Mouse (Mus musculus): ENCODE data around the gene Skap1. TPM values are rescaled to one million over a fixed set of nuclear protein-coding genes. Genes with fewer than 3 reads are reported as not detected.

The Skap1 gene
- polyA plus RNA-seq, 1 experiment from 2014 or later = 1.8 TPM

- no peak for DNase-seq (ENCODE audit: low spot score)
- peak overlapping the region; percentile 5 for H3K9ac ChIP-seq (ENCODE audit: low read length)
- ATAC-seq (ENCODE audit: insufficient read depth, low FRiP score, low TSS enrichment) = no peak
- peaks cover 30% of the 10 kb centered on the region for H3K4me1 ChIP-seq (ENCODE audit: control insufficient read depth, insufficient read depth, low read length)
- peak overlapping the region; percentile 79 for H3K27ac ChIP-seq (ENCODE audit: low read depth, low read length)
- H3K36me3 ChIP-seq (ENCODE audit: control insufficient read depth, insufficient read depth, low read length) = no peaks in the 10 kb centered on the region
- peak overlapping the region; percentile 38 for H3K4me2 ChIP-seq (ENCODE audit: low read depth)
- H3K27me3 ChIP-seq (ENCODE audit: control insufficient read depth, insufficient read depth, low read length) = no peaks in the 10 kb centered on the region
- no peaks in the 10 kb centered on the region for H3K9me3 ChIP-seq (ENCODE audit: control insufficient read depth, low read length)
- WGBS = 67% methylated on average over 16 of the region's 16 CpGs
- no peak overlapping the region for H3K4me3 ChIP-seq (ENCODE audit: low read depth, low read length)
These were observed 154.5 kb downstream of the Skap1 start for GRCm38 (mm10) chr11:96618789-96619445.

GRCm38 (mm10) chr11:96619576-96619975 lies 155.2 kb downstream of the Skap1 start:
- Histone ChIP-seq H3K4me1 (ENCODE audit: control insufficient read depth, insufficient read depth, low read length) (peaks cover 30% of the 10 kb centered on the region), H3K4me3 (ENCODE audit: low read depth, low read length) (no peak overlapping the region), H3K4me2 (ENCODE audit: low read depth) (peak overlapping the region; percentile 38), H3K27me3 (ENCODE audit: control insufficient read depth, insufficient read depth, low read length) (no peaks in the 10 kb centered on the region), H3K27ac (ENCODE audit: low read depth, low read length) (peak overlapping the region; percentile 79), H3K9ac (ENCODE audit: low read length) (peak overlapping the region; percentile 8; the same call in 1 of the 2 replicates), H3K36me3 (ENCODE audit: control insufficient read depth, insufficient read depth, low read length) (no peaks in the 10 kb centered on the region), H3K9me3 (ENCODE audit: control insufficient read depth, low read length) (no peaks in the 10 kb centered on the region)
- DNase-seq (ENCODE audit: low spot score) (peak; percentile 40), ATAC-seq (ENCODE audit: insufficient read depth, low FRiP score, low TSS enrichment) (0 out of 2 replicates have a peak, but pooled peaks have one; percentile 8)
- 10% methylated on average over 5 of the region's 5 CpGs for WGBS

DNA sequence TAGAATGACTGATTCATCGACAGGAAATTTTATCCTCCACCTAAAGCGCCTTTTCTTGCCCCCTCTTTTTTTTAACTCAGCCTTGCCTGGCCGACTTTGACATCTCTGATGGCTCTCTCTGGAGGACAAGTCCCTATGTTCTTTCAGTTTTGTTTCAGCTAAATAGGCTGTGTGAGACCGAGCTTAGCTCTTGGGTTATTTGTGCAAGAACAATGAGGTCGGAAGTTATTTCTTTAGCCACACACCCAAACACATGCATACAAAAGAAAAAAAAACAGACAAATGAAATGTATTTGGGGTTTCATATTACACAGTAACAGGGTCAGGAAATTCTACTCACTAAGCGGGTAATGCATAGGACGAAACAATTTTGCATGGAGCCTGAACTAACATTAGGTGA lies 155.6 kb downstream of the Skap1 start:
- H3K4me2 ChIP-seq (ENCODE audit: low read depth) = peak overlapping the region; percentile 38
- 25% methylated on average over 7 of the region's 7 CpGs for WGBS
- ATAC-seq (ENCODE audit: insufficient read depth, low FRiP score, low TSS enrichment) (no peak), DNase-seq (ENCODE audit: low spot score) (no peak)
- H3K27ac ChIP-seq (ENCODE audit: low read depth, low read length) = peak overlapping the region; percentile 79
- peaks cover 30% of the 10 kb centered on the region for H3K4me1 ChIP-seq (ENCODE audit: control insufficient read depth, insufficient read depth, low read length)
- no peaks in the 10 kb centered on the region for H3K9me3 ChIP-seq (ENCODE audit: control insufficient read depth, low read length)
- peak overlapping the region; percentile 8; the same call in 1 of the 2 replicates for H3K9ac ChIP-seq (ENCODE audit: low read length)
- no peaks in the 10 kb centered on the region for H3K36me3 ChIP-seq (ENCODE audit: control insufficient read depth, insufficient read depth, low read length)
- no peaks in the 10 kb centered on the region for H3K27me3 ChIP-seq (ENCODE audit: control insufficient read depth, insufficient read depth, low read length)
- no peak overlapping the region for H3K4me3 ChIP-seq (ENCODE audit: low read depth, low read length)

GRCm38 (mm10) chr11:96620660-96621059 lies 156.3 kb downstream of the Skap1 start:
- Histone ChIP-seq H3K4me2 (ENCODE audit: low read depth) (peak overlapping the region; percentile 38), H3K4me3 (ENCODE audit: low read depth, low read length) (peak overlapping the region; percentile 5; the same call in 1 of the 2 replicates), H3K27me3 (ENCODE audit: control insufficient read depth, insufficient read depth, low read length) (no peaks in the 10 kb centered on the region), H3K9me3 (ENCODE audit: control insufficient read depth, low read length) (no peaks in the 10 kb centered on the region), H3K4me1 (ENCODE audit: control insufficient read depth, insufficient read depth, low read length) (peaks cover 30% of the 10 kb centered on the region), H3K27ac (ENCODE audit: low read depth, low read length) (peak overlapping the region; percentile 79), H3K9ac (ENCODE audit: low read length) (peak overlapping the region; percentile 47), H3K36me3 (ENCODE audit: control insufficient read depth, insufficient read depth, low read length) (no peaks in the 10 kb centered on the region)
- 28% methylated on average over 11 of the region's 11 CpGs for WGBS
- DNase-seq (ENCODE audit: low spot score) (peak; percentile 65), ATAC-seq (ENCODE audit: insufficient read depth, low FRiP score, low TSS enrichment) (peak; percentile 54)

GRCm38 (mm10) chr11:96621167-96621566 lies 156.8 kb downstream of the Skap1 start:
- Histone ChIP-seq H3K4me3 (ENCODE audit: low read depth, low read length) (peak overlapping the region; percentile 5; the same call in 1 of the 2 replicates), H3K9ac (ENCODE audit: low read length) (peak overlapping the region; percentile 47), H3K27ac (ENCODE audit: low read depth, low read length) (peak overlapping the region; percentile 79), H3K4me1 (ENCODE audit: control insufficient read depth, insufficient read depth, low read length) (peaks cover 34% of the 10 kb centered on the region), H3K9me3 (ENCODE audit: control insufficient read depth, low read length) (no peaks in the 10 kb centered on the region), H3K4me2 (ENCODE audit: low read depth) (peak overlapping the region; percentile 38), H3K27me3 (ENCODE audit: control insufficient read depth, insufficient read depth, low read length) (no peaks in the 10 kb centered on the region), H3K36me3 (ENCODE audit: control insufficient read depth, insufficient read depth, low read length) (no peaks in the 10 kb centered on the region)
- 16% methylated on average over 4 of the region's 4 CpGs for WGBS
- peak; percentile 84 for DNase-seq (ENCODE audit: low spot score)
- no peak for ATAC-seq (ENCODE audit: insufficient read depth, low FRiP score, low TSS enrichment)

- Histone ChIP-seq H3K36me3 (ENCODE audit: control insufficient read depth, insufficient read depth, low read length) (no peaks in the 10 kb centered on the region), H3K9me3 (ENCODE audit: control insufficient read depth, low read length) (no peaks in the 10 kb centered on the region), H3K27me3 (ENCODE audit: control insufficient read depth, insufficient read depth, low read length) (no peaks in the 10 kb centered on the region), H3K4me3 (ENCODE audit: low read depth, low read length) (no peak overlapping the region), H3K9ac (ENCODE audit: low read length) (peak overlapping the region; percentile 12; the same call in 1 of the 2 replicates), H3K4me1 (ENCODE audit: control insufficient read depth, insufficient read depth, low read length) (peaks cover 40% of the 10 kb centered on the region), H3K27ac (ENCODE audit: low read depth, low read length) (peak overlapping the region; percentile 49), H3K4me2 (ENCODE audit: low read depth) (peak overlapping the region; percentile 24)
- ATAC-seq (ENCODE audit: insufficient read depth, low FRiP score, low TSS enrichment) (peak; percentile 54; the same call in 1 of the 2 replicates), DNase-seq (ENCODE audit: low spot score) (peak; percentile 74)
- WGBS = 9% methylated on average over 9 of the region's 9 CpGs
These were observed 158.4 kb downstream of the Skap1 start for GRCm38 (mm10) chr11:96622782-96623181.

DNA sequence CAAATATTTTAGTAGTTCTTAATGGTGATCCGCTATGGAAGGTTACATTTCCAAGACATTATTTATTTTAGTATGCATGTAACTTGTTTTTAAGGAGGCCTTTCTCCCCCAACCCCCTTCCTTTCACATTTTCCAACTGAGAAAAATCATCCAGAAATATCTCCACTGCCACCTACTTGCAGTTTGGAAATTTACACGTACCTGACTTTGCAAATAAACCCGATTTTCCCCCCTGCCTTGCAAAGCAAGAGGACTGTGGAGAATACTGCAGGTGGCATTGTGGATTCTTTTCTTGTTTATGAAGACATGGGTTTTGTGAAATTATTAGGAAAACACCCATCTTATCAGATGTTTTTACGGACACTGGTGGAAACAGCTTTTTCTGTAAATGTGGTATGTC lies 160.0 kb downstream of the Skap1 start:
- WGBS = 51% methylated on average over 4 of the region's 4 CpGs
- Histone ChIP-seq H3K27ac (ENCODE audit: low read depth, low read length) (no peak overlapping the region), H3K9me3 (ENCODE audit: control insufficient read depth, low read length) (no peaks in the 10 kb centered on the region), H3K4me2 (ENCODE audit: low read depth) (no peak overlapping the region), H3K4me3 (ENCODE audit: low read depth, low read length) (no peak overlapping the region), H3K4me1 (ENCODE audit: control insufficient read depth, insufficient read depth, low read length) (peaks cover 29% of the 10 kb centered on the region), H3K36me3 (ENCODE audit: control insufficient read depth, insufficient read depth, low read length) (no peaks in the 10 kb centered on the region), H3K9ac (ENCODE audit: low read length) (no peak overlapping the region), H3K27me3 (ENCODE audit: control insufficient read depth, insufficient read depth, low read length) (no peaks in the 10 kb centered on the region)
- DNase-seq (ENCODE audit: low spot score) (no peak), ATAC-seq (ENCODE audit: insufficient read depth, low FRiP score, low TSS enrichment) (no peak)

- ATAC-seq (ENCODE audit: insufficient read depth, low FRiP score, low TSS enrichment) = no peak
- H3K4me3 ChIP-seq (ENCODE audit: low read depth, low read length) = no peak overlapping the region
- 62% methylated on average over 9 of the region's 9 CpGs for WGBS
These were observed 165.4 kb downstream of the Skap1 start for GRCm38 (mm10) chr11:96629775-96630174.

DNA sequence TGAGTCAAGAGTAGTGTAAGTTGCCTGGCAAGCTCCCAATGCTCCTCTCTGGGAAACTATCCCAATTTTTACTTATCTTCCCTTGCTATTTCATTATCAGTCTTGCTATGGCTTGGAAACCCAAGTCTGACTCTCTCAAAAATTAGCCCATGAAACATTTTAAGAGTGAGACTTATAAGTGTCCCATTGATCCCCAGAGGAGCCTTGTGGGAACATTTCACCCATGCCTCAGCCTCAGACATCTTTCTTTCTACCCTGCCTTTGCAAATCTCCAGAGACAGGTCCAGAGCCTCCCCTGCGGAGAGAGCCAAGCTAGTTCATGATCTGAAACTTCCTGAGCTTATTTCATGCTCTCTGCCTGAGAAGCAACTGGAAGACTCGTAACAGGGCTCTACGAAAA lies 167.1 kb downstream of the Skap1 start:
- ATAC-seq (ENCODE audit: insufficient read depth, low FRiP score, low TSS enrichment) = no peak
- H3K27ac ChIP-seq (ENCODE audit: low read depth, low read length) = no peak overlapping the region
- no peaks in the 10 kb centered on the region for H3K9me3 ChIP-seq (ENCODE audit: control insufficient read depth, low read length)
- no peak overlapping the region for H3K4me3 ChIP-seq (ENCODE audit: low read depth, low read length)
- peaks cover 2% of the 10 kb centered on the region; the same call in 1 of the 2 replicates for H3K4me1 ChIP-seq (ENCODE audit: control insufficient read depth, insufficient read depth, low read length)
- no peaks in the 10 kb centered on the region for H3K36me3 ChIP-seq (ENCODE audit: control insufficient read depth, insufficient read depth, low read length)
- no peak overlapping the region for H3K4me2 ChIP-seq (ENCODE audit: low read depth)
- DNase-seq (ENCODE audit: low spot score) = no peak
- 80% methylated on average over 3 of the region's 3 CpGs for WGBS
- no peaks in the 10 kb centered on the region for H3K27me3 ChIP-seq (ENCODE audit: control insufficient read depth, insufficient read depth, low read length)
- no peak overlapping the region for H3K9ac ChIP-seq (ENCODE audit: low read length)

More at GRCm38 (mm10) chr11:96629775-96630174, 165.4 kb downstream of the Skap1 start:
- Histone ChIP-seq H3K4me1 (ENCODE audit: control insufficient read depth, insufficient read depth, low read length) (peaks cover 10% of the 10 kb centered on the region; the same call in 1 of the 2 replicates), H3K9ac (ENCODE audit: low read length) (no peak overlapping the region), H3K9me3 (ENCODE audit: control insufficient read depth, low read length) (no peaks in the 10 kb centered on the region), H3K36me3 (ENCODE audit: control insufficient read depth, insufficient read depth, low read length) (no peaks in the 10 kb centered on the region), H3K27me3 (ENCODE audit: control insufficient read depth, insufficient read depth, low read length) (no peaks in the 10 kb centered on the region), H3K27ac (ENCODE audit: low read depth, low read length) (no peak overlapping the region), H3K4me2 (ENCODE audit: low read depth) (no peak overlapping the region)
- peak; percentile 53 for DNase-seq (ENCODE audit: low spot score)
